Mouse (Mus musculus) adrenal gland, postnatal 25 days (tissue): Measurements from ENCODE around the gene Lst1. TPM values are rescaled to one million over a fixed set of nuclear protein-coding genes. Genes with fewer than 3 reads are reported as not detected.

Source experiments
- DNase-seq: peaks from one replicate; pipeline ENCODE4 v3.0.0; 2021; ENCODE audit warnings: mixed read lengths
- total RNA-seq: library from RNA; stranded (reverse); gene quantifications from 2 replicates; pipeline ENCODE4 v1.2.3, GENCODE M21; 2021

Lst1 gene
- total RNA-seq, 1 experiment from 2014 or later = 5.2 TPM

GRCm38 (mm10) chr17:35209785-35210535, 21.7 kb upstream of the Lst1 start:
- no peak for DNase-seq

GRCm38 (mm10) chr17:35205380-35205769, 17.1 kb upstream of the Lst1 start:
- no peak for DNase-seq

GRCm38 (mm10) chr17:35204494-35205379, 16.5 kb upstream of the Lst1 start, which contains the start of gene Lta:
Gene Lta (minus strand): TSS chr17:35205351.
- DNase-seq = no peak

GRCm38 (mm10) chr17:35202442-35202841, 14.2 kb upstream of the Lst1 start:
- no peak for DNase-seq

GRCm38 (mm10) chr17:35201787-35202186, 13.5 kb upstream of the Lst1 start, which contains the start of gene Tnf:
Gene Tnf (minus strand): TSS chr17:35202007.
- peak; percentile 33 for DNase-seq

- no peak for DNase-seq
Measured at GRCm38 (mm10) chr17:35201128-35201527, 12.9 kb upstream of the Lst1 start.

GRCm38 (mm10) chr17:35200398-35200797, 12.2 kb upstream of the Lst1 start:
- no peak for DNase-seq

- DNase-seq = no peak
Measured at GRCm38 (mm10) chr17:35198946-35199345, 10.7 kb upstream of the Lst1 start.

- no peak for DNase-seq
Measured at GRCm38 (mm10) chr17:35198029-35198428, 9.8 kb upstream of the Lst1 start.

GRCm38 (mm10) chr17:35197126-35197525, 8.9 kb upstream of the Lst1 start:
- no peak for DNase-seq

GRCm38 (mm10) chr17:35196321-35196641, 8.0 kb upstream of the Lst1 start:
- DNase-seq = no peak

GRCm38 (mm10) chr17:35195631-35196320, 7.5 kb upstream of the Lst1 start:
- DNase-seq = peak; percentile 86

GRCm38 (mm10) chr17:35194844-35195630, 6.8 kb upstream of the Lst1 start:
- DNase-seq = no peak

- peak; percentile 48 for DNase-seq
Measured at GRCm38 (mm10) chr17:35193881-35194843, 5.9 kb upstream of the Lst1 start, which contains the start of gene Ltb. Gene Ltb (plus strand): TSS chr17:35194439.

GRCm38 (mm10) chr17:35192924-35193323, 4.7 kb upstream of the Lst1 start:
- DNase-seq = no peak

- no peak for DNase-seq
Measured at GRCm38 (mm10) chr17:35191723-35192122, 3.5 kb upstream of the Lst1 start.

- DNase-seq = no peak
Measured at GRCm38 (mm10) chr17:35190096-35190495, 1.9 kb upstream of the Lst1 start.

GRCm38 (mm10) chr17:35189186-35189585, 947 bp upstream of the Lst1 start:
- no peak for DNase-seq

- DNase-seq = no peak
Measured at GRCm38 (mm10) chr17:35187345-35187744, 894 bp downstream of the Lst1 start.

GRCm38 (mm10) chr17:35186681-35187080, 1.6 kb downstream of the Lst1 start:
- no peak for DNase-seq
